Mouse (Mus musculus) megakaryocyte, embryonic 14.5 days (primary cell): ENCODE results near the gene Smco4. TPM values are rescaled to one million over a fixed set of nuclear protein-coding genes. Genes with fewer than 3 reads are reported as not detected.
A peak's percentile ranks its signal among the peaks of the same experiment; 100 is the strongest.

Experiments
- H3K27me3 ChIP-seq: replicated peaks from 2 replicates; pipeline ENCODE3; 2012; ENCODE audit warnings: inconsistent platforms
- H3K36me3 ChIP-seq: replicated peaks from 2 replicates; pipeline ENCODE3; 2012; ENCODE audit warnings: low read length, inconsistent platforms, mixed read lengths
- H3K4me1 ChIP-seq: 2 replicates; pipeline ENCODE4 v1.6.1; 2012; ENCODE audit warnings: inconsistent platforms
- H3K4me3 ChIP-seq: replicated peaks from 2 replicates; pipeline ENCODE3; 2012; ENCODE audit warnings: moderate library complexity, mild to moderate bottlenecking, inconsistent platforms
- H3K9me3 ChIP-seq: 2 replicates; pipeline ENCODE4 v1.6.1; 2012; ENCODE audit warnings: inconsistent platforms
- FLI1 ChIP-seq: IDR thresholded peaks from 2 replicates; pipeline ENCODE4 v1.6.1; 2012; ENCODE audit warnings: low read length, inconsistent platforms, mixed read lengths
- GATA1 ChIP-seq: IDR thresholded peaks from 3 replicates; pipeline ENCODE4 v1.6.1; 2012; ENCODE audit warnings: mixed read lengths, low read length, inconsistent platforms, borderline replicate concordance
- polyA plus RNA-seq: library from polyadenylated mRNA; stranded (reverse); fragments of >175 nt; gene quantifications from 2 replicates; pipeline ENCODE4 v1.2.3, GENCODE M21; 2012; ENCODE audit warnings: low replicate concordance; ENCODE audit not compliant: insufficient read depth

Gene Smco4
- polyA plus RNA-seq, result 7.0 and 12.3 TPM in 2 replicates

DNA sequence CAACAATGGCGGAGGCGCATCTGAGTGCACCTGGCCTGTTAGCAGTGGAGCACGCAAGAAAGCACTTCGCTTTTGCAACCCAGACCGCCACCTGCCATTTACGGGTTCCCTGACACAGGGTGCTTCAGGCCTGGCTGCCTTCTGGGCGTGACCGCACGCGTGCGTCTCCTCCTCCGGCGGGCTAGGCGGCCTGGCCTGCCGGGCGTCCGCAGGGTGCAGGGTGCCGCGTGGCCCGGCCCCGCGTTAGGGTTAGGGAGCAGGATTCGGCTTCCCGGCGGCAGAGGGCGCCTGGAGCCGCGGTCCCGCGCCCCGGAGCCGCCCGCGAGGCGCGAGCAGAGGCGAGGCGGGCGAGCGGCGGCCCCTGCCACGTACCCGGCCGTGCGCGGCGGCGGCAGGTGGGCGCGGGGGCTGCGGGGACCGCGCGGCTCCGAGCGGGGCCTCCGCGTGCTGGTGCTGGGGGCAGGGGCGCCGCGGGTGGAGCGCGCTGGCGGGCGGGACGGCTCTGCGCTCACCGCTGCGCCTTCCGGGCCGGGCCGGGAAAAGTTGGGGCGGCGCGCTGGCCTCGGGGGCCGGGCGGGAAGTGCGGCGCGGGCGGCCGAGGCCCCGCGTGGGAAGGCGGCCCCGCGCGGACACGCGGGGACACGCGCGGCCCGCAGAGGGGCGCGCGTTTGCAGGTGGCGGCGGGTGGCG is at the start of gene Smco4:
Smco4 (plus strand) TSS at position 198 of the 690 bp plus-strand sequence.
- H3K4me3 ChIP-seq, result peak within 1 kb of the TSS; percentile 94
- H3K27me3 ChIP-seq, result peaks cover 43% of the 10 kb centered on the region
- no peaks in the 10 kb centered on the region for H3K9me3 ChIP-seq
- TF ChIP-seq FLI1 (no peak), GATA1 (no peak)
- H3K4me1 ChIP-seq, result peaks cover 17% of the 10 kb centered on the region
- no peaks in the 10 kb centered on the region for H3K36me3 ChIP-seq

DNA sequence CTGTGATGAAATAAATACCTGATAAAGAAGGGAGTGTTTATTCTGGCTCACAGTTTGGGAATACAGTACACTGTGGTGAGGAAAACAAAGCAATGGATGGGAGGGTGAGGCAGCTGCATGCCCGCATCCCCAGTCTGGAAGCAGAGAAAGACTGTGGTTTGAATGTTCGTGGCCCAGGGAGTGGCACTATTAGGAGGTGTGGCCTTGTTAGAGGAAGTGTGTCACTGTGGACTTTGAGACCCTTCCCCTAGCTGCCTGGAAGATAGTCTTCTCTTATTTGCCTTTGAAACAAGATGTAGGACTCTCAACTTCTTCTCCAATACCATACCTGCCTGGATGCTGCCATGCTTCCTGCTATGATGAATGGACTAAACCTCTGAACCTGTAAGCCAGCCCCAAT is 45.8 kb upstream of the Smco4 start:
- peaks cover 2% of the 10 kb centered on the region for H3K27me3 ChIP-seq
- H3K9me3 ChIP-seq, result no peaks in the 10 kb centered on the region
- no peak for TF ChIP-seq GATA1
- no peak for TF ChIP-seq FLI1
- H3K4me1 ChIP-seq, result no peaks in the 10 kb centered on the region
- no peak overlapping the region for H3K4me3 ChIP-seq
- H3K36me3 ChIP-seq, result no peaks in the 10 kb centered on the region

DNA sequence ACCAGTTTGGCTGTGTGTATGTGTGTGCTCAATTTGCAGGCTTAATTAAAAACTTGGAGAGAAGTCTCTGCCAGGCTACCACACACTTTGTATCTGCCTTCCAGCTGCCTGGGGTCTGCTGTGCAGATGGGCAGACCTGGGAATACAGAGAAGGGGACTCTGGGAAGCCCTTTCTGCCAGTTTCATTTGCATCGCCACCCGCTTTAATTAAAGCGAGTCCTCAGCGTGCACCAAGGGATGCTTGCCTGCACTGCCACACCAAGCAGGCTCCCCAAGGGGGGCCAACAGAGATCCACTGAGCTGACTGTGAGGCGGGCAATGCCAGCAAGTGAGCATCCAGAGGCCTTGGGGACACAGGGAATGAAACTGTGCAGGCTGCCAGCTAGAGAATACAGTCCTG is 42.3 kb upstream of the Smco4 start:
- Histone ChIP-seq H3K9me3 (no peaks in the 10 kb centered on the region), H3K36me3 (no peaks in the 10 kb centered on the region), H3K27me3 (peaks cover 2% of the 10 kb centered on the region), H3K4me3 (no peak overlapping the region), H3K4me1 (no peaks in the 10 kb centered on the region)
- TF ChIP-seq FLI1 (no peak), GATA1 (no peak)

DNA sequence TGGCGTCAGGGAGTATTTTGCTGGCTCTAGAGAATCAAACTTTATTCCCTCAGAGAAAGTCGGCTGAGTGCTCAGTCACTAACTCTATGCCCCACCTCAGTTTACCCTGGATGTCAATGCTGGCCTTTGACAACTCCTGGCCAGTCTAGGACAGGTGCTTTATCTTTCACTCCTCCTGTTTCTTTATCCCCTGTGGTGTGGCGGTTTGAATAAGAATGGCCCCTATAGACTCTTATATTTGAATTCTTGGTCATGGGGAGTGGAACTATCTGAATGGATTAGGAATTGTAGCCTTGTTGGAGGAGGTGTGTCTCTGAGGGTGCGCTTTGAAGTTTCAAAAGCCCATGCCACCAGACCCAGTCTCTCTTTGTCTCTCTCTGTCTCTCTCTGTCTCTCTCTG is 21.0 kb upstream of the Smco4 start:
- TF ChIP-seq FLI1, result no peak
- TF ChIP-seq GATA1, result no peak
- Histone ChIP-seq H3K36me3 (no peaks in the 10 kb centered on the region), H3K9me3 (peaks cover 2% of the 10 kb centered on the region), H3K4me3 (no peak overlapping the region), H3K4me1 (no peaks in the 10 kb centered on the region), H3K27me3 (peaks cover 2% of the 10 kb centered on the region)

DNA sequence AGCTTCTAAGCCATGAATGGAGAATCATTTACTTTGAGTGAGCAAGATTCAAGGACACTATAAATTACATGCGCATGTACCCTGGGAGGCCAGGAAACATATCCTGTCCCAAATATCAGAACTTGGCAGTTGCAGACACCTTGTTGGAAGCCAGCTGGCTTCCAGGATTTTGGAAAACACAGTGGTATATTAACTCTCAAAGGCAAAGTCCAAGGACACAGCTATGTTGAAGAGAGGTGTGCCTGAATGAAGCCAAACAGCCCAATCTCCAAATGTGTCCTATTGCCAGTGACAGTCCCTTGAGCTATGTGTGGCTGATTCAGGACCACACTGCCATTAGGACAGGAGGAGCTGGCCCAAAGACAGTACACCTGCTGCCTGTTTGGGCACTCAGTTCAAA is 20.0 kb upstream of the Smco4 start:
- TF ChIP-seq FLI1 (no peak), GATA1 (no peak)
- Histone ChIP-seq H3K4me3 (no peak overlapping the region), H3K4me1 (no peaks in the 10 kb centered on the region), H3K9me3 (no peaks in the 10 kb centered on the region), H3K27me3 (peaks cover 2% of the 10 kb centered on the region), H3K36me3 (no peaks in the 10 kb centered on the region)

DNA sequence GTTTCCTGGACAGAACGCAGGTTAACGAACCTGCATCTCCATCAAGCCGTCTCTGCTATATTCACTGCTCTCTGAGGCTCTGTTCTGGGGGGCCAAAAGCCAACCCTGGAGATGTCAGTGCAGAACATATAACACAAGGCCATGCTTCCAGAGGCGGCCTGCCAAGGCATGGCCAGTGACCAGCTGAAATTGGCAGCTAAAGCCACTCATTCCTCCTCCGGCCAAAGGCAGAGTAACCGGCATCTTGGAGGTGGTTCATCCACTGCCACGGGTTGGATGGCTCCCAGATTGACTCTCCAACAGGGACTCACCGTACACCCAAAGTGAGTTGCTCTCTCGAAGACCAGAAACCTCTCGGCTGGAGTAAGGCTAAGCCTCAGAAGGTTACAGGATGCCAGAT is 15.7 kb upstream of the Smco4 start:
- Histone ChIP-seq H3K27me3 (peaks cover 11% of the 10 kb centered on the region), H3K4me3 (no peak overlapping the region), H3K4me1 (no peaks in the 10 kb centered on the region), H3K36me3 (no peaks in the 10 kb centered on the region), H3K9me3 (no peaks in the 10 kb centered on the region)
- TF ChIP-seq FLI1 (no peak), GATA1 (no peak)

DNA sequence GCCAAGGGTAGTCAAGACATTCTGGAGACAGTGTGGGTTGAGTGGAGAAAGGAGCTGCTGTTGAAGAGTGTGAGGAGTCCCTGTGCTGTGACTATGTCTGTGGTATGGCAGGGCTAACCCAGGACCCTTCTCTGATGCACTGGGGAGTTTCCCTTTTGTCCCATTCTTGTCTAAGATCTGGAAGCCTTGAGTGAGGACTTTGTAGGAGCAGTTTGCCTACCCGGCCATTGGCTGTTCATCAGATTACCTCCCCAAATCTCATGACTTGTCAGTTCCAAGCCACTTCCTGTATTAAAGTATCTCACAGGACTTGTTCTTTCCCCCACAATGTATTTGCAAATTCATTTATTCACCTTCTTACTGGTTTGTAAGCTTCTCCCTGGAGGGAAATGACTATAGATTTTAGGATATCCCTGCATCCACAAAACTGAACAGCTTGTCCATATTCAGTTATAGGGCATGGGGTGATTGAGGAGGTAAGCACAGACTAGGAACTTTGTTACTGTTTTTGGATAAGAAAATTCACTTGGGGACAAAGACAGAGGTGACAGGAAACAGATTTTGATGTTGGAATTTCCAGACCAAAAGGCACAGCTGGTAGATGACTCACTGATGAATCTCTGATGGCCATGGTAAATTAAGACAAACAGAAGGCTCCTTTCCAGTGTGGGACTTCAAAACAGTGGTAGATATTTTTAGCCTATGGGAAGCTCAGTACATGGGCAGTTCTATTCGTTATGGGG is 5.4 kb upstream of the Smco4 start:
- Histone ChIP-seq H3K4me1 (peaks cover 5% of the 10 kb centered on the region; the same call in 1 of the 2 replicates), H3K4me3 (no peak overlapping the region), H3K9me3 (no peaks in the 10 kb centered on the region), H3K36me3 (no peaks in the 10 kb centered on the region), H3K27me3 (peaks cover 36% of the 10 kb centered on the region)
- TF ChIP-seq GATA1 (no peak), FLI1 (no peak)

DNA sequence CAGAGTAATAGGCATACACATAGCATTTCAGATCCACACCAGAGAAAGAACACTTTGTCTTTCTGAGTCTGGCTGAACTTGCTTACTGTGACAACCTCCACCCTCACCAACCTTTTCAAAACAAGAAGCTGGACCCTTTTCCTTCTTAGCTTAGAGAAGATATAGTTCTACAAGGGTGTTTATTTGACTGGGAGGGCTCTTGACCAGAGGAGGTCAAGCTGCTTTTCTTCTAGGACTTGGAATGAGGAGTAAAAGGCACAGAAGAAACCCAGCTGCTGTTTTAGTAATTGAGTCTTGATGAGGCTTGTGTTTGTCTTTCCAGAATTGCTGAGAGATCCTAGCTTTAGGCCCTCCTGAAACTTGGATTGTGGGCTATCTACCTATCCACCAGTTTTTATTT is 3.9 kb upstream of the Smco4 start:
- Histone ChIP-seq H3K36me3 (no peaks in the 10 kb centered on the region), H3K4me3 (no peak overlapping the region), H3K27me3 (peaks cover 45% of the 10 kb centered on the region), H3K9me3 (no peaks in the 10 kb centered on the region), H3K4me1 (peaks cover 15% of the 10 kb centered on the region)
- no peak for TF ChIP-seq FLI1
- TF ChIP-seq GATA1, result no peak

DNA sequence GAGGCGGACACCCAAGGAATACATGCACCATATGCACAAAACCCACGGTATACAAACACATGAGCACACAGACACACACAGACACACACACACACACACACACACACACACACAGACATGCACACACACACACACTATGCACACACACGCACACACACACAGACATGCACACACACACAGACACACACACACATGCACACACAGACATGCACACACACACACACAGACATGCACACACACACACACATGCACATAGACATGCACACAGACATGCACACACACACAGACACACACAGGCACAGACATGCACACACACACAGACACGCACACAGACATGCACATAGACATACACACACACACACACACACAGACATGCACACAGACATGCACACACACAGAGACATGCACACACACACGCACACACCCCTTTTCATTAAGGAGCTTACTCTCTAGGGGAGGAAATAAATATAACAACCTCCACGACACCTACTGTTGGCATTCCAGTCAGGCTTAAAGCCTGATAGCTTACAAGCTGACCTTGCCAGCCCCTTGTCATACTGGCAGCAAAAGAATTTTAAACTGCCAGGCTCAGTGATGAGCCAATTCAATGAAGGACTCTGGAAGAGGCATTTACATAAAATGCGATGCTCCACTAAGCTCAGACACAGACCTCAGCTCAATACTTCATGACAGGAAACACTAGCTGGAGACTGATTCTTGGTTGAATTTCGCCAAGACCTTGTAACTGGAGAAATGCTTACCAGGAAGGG is 2.7 kb upstream of the Smco4 start:
- Histone ChIP-seq H3K4me1 (peaks cover 17% of the 10 kb centered on the region), H3K4me3 (peak overlapping the region; percentile 21), H3K27me3 (peaks cover 49% of the 10 kb centered on the region), H3K36me3 (no peaks in the 10 kb centered on the region), H3K9me3 (no peaks in the 10 kb centered on the region)
- TF ChIP-seq GATA1, result no peak

DNA sequence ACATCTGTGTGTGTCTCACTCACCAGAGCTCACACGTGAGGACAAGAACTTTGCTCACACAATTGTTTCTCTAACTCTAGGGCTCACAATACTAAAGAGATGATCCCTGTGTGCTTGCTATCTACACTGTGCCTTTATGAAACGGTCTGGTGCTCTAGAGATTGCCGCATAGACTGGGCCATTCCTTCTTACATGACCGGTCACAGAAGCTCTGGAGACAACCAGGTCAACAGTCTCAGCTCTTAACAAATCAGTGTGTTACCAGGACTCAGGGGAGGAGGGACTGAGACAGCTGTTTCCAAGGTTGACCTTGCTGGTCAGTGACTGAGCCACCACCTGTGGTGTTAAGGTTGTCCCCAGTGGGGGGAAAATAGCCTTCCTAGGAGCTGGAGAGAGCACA is 1.5 kb upstream of the Smco4 start:
- TF ChIP-seq GATA1 (no peak), FLI1 (no peak)
- Histone ChIP-seq H3K36me3 (no peaks in the 10 kb centered on the region), H3K27me3 (peaks cover 47% of the 10 kb centered on the region), H3K9me3 (no peaks in the 10 kb centered on the region), H3K4me3 (no peak overlapping the region), H3K4me1 (peaks cover 17% of the 10 kb centered on the region)
